In the genomic region with DNA sequence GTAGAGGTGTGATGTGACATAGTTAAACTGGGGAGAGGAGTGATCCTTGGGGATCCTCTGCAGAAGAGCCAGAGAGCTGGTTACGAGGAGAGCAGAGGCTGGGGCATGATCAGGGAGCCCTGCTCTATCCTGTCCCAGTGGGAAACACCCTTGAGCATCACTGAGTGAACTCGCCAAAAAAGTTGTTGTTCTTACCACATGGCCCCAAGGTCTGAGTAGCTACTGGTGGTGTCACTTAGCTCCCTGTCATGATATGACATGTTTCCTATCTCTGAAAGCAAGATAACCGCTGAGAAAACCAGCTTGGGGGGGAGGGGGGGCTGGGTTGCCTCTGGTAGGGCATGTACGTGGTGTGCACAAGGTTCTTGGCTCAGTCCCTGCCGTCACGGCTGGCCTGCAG, we compare ENCODE assay signal across 23 mouse cellular contexts.
DNase-seq lines count a peak whose midpoint lies in the region; ATAC-seq lines count a peak whose summit lies in the region.
"Had no signal": no experiment of that assay in that cellular context is flagged by ENCODE, and none has a peak within 500 bp of the region (broad histone marks: within the 10 kb centered on the region; RNA-seq: fewer than 3 reads in every experiment).

No protein-coding gene starts in this region.

- no peak overlapping the region for H3K9ac ChIP-seq in heart, embryonic 13.5 days
- H3K9ac ChIP-seq in liver, embryonic 11.5 days (ENCODE audit: low read depth, low read length) = peak overlapping the region; percentile 3; the same call in 1 of the 2 replicates
- no peak overlapping the region for H3K9ac ChIP-seq in liver, embryonic 12.5 days
- H3K9ac ChIP-seq: forebrain, embryonic 13.5 days; heart, embryonic 12.5 days; hindbrain, embryonic 14.5 days had no signal

- no peaks in the 10 kb centered on the region for H3K27me3 ChIP-seq in heart, embryonic 13.5 days (replicated peaks)
- H3K27me3 ChIP-seq in liver, embryonic 11.5 days (replicated peaks; ENCODE audit: control insufficient read depth, insufficient read depth, low read length) = no peaks in the 10 kb centered on the region
- no peaks in the 10 kb centered on the region for H3K27me3 ChIP-seq in liver, embryonic 12.5 days (replicated peaks)
- H3K27me3 ChIP-seq: forebrain, embryonic 13.5 days; heart, embryonic 12.5 days had no signal

- H3K9me3 ChIP-seq in heart, embryonic 13.5 days = no peaks in the 10 kb centered on the region
- H3K9me3 ChIP-seq in liver, embryonic 11.5 days (ENCODE audit: control insufficient read depth, low read length) = no peaks in the 10 kb centered on the region
- H3K9me3 ChIP-seq in liver, embryonic 12.5 days (replicated peaks) = no peaks in the 10 kb centered on the region
- H3K9me3 ChIP-seq: forebrain, embryonic 10.5 days; forebrain, embryonic 13.5 days; heart, embryonic 12.5 days had no signal

- no peak for ATAC-seq in heart, embryonic 13.5 days (ENCODE audit: extremely low read depth, insufficient number of reproducible peaks, low FRiP score, low TSS enrichment)
- ATAC-seq in liver, embryonic 11.5 days (replicated peaks; ENCODE audit: low FRiP score) = no peak
- ATAC-seq in liver, embryonic 12.5 days = no peak
- peak; percentile 32 for ATAC-seq in megakaryocyte-erythroid progenitor cell, adult 5-6 weeks (replicated peaks; ENCODE audit: low FRiP score, low TSS enrichment, poor library complexity, severe bottlenecking)
- ATAC-seq: CD4-positive, CD25-positive, alpha-beta regulatory T cell, adult 4 months; forebrain, embryonic 13.5 days; forebrain, embryonic 16.5 days; hindbrain, postnatal 0 days; inflammation-experienced regulatory T-cells, adult 6 months; intestine, embryonic 16.5 days had no signal

- H3K4me1 ChIP-seq in heart, embryonic 13.5 days = peaks cover 17% of the 10 kb centered on the region
- no peaks in the 10 kb centered on the region for H3K4me1 ChIP-seq in liver, embryonic 11.5 days (replicated peaks; ENCODE audit: control insufficient read depth, insufficient read depth, low read length)
- H3K4me1 ChIP-seq in liver, embryonic 12.5 days = peaks cover 11% of the 10 kb centered on the region

- WGBS in heart, embryonic 13.5 days = 29% methylated on average over 6 of the region's 6 CpGs
- WGBS in liver, embryonic 11.5 days = 68% methylated on average over 6 of the region's 6 CpGs
- 41% methylated on average over 6 of the region's 6 CpGs for WGBS in liver, embryonic 12.5 days (ENCODE audit: insufficient replicate concordance)

- peak overlapping the region; percentile 20; the same call in 1 of the 2 replicates for H3K27ac ChIP-seq in heart, embryonic 13.5 days (replicated peaks)
- H3K27ac ChIP-seq in liver, embryonic 11.5 days (ENCODE audit: low read depth, low read length) = no peak overlapping the region
- H3K27ac ChIP-seq in liver, embryonic 12.5 days = no peak overlapping the region
- H3K27ac ChIP-seq: forebrain, embryonic 10.5 days; forebrain, embryonic 13.5 days; hindbrain, embryonic 14.5 days; hindbrain, postnatal 0 days had no signal

- no peak overlapping the region for H3K4me2 ChIP-seq in heart, embryonic 13.5 days
- H3K4me2 ChIP-seq in liver, embryonic 11.5 days = no peak overlapping the region
- no peak overlapping the region for H3K4me2 ChIP-seq in liver, embryonic 12.5 days
- H3K4me2 ChIP-seq: forebrain, embryonic 13.5 days; heart, embryonic 12.5 days; hindbrain, embryonic 14.5 days had no signal

- peaks cover 99% of the 10 kb centered on the region for H3K36me3 ChIP-seq in heart, embryonic 13.5 days
- peaks cover 23% of the 10 kb centered on the region; the same call in 1 of the 2 replicates for H3K36me3 ChIP-seq in liver, embryonic 11.5 days (ENCODE audit: control insufficient read depth, insufficient read depth, low read length)
- peaks cover 69% of the 10 kb centered on the region for H3K36me3 ChIP-seq in liver, embryonic 12.5 days

- DNase-seq in heart, adult 18-20 months = no peak
- no peak for DNase-seq in liver, embryonic 11.5 days (ENCODE audit: low spot score)
- DNase-seq in spleen, postnatal 36 days (ENCODE audit: low spot score in 2 of 2) = no peak
- DNase-seq: adrenal gland, adult 2 months; adrenal gland, postnatal 25 days; cerebellum, adult 18-20 months; cerebellum, postnatal 10 days; gastrocnemius, postnatal 10 days; gastrocnemius, postnatal 36 days; heart, postnatal 10 days; heart, postnatal 4 days had no signal

- no peak overlapping the region for H3K4me3 ChIP-seq in heart, embryonic 13.5 days
- no peak overlapping the region for H3K4me3 ChIP-seq in liver, embryonic 11.5 days (ENCODE audit: low read depth, low read length)
- no peak overlapping the region for H3K4me3 ChIP-seq in liver, embryonic 12.5 days
- H3K4me3 ChIP-seq: forebrain, embryonic 10.5 days; forebrain, embryonic 13.5 days; heart, embryonic 12.5 days had no signal
